Mouse (Mus musculus) embryo, embryonic 10 days (tissue): Measurements from ENCODE around the gene Cdc34.

Source experiments
- DNase-seq: peaks from one replicate; pipeline ENCODE4 v3.0.0-alpha.2; 2015; ENCODE audit warnings: low spot score

Gene Cdc34

DNA sequence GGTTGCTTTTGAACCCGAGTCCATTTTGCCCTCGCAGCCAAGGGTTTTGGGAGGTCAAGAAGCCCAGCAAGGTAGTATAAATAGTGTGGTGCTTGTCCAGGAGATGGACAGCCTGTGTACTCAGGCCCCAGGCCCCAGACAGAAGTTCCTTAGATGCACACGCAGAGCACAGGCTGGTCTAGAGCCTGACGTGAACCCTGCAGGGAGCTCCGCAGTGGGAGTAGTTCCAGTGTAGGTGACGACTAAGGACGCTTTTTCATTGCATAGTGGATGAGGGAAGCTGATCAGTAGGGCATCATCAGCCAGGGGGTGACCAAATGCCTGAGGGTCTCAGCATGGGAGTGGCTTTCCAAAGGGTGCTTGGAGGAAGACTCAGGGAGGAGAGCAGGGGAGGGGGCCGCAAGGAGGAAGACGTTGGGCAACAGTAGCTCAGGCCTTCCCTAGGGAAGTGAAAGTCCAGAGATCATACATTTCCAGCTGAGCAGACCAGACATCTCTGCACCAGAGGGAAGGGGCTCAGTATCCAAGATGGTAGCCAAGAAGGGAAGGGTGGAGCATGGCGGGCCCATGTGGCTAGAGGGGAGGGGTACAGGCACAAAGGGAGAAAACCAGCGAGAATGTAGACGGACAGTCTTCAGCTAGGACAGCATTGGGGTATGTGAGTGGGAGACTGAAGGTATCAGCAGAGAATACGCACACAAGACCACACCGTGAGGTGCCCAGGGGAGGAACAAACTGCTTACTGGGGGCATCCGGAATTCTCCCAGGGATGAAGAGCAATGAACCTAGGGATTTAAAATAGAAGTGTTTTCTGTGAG lies 11.7 kb upstream of the Cdc34 start:
- DNase-seq: no peak

DNA sequence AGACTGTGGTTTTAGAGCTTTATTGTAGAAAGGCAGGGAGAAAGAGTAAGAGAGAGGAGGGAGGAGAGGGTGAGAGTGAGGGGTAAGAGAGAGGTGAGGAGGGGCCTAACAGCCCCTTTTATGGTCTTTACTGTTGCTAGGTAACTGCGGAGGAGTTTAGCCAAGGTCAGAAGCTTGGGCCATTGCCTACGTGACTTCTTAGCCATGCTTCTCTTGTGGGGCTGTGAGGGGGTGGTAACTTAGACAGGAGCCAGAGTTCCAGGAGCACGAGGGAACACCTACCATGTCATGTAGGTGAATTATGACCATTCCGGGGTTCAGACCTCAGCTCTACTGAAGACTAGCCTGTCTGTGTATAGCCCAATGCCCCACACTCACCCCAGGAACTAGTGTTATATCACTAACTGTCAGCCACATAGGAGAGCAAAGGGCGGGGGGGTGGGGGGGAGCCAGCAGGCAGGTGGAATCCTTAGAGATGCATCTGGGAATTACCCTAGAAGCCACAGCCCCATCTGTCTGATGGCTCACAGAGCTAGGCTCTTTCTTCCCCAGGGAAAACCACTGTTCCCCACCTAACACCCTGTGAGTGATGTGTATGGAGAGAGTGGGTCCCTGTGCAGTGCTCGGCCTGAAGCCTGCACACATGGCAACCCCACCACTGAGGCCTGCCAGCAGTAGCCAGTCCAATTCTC lies 10.5 kb upstream of the Cdc34 start:
- DNase-seq: peak; percentile 76

DNA sequence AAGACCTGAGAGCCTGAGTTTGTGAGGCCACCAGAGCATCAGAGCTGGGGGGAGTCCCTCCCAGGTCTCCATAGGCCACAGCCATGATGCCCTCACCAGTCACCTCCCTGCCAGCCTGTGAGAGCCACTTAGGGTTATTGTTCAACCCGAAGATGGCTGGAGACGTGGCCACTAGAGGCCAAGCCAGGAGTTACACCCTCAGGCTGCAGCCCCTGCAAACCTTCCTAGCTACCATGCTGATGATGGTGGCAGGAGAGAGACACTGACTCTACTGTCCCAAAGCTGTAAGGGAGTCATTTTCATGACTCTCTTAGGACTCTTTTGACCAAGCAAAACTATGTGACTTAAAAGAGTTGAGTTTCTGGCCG lies 9.9 kb upstream of the Cdc34 start:
- peak; percentile 53 for DNase-seq

DNA sequence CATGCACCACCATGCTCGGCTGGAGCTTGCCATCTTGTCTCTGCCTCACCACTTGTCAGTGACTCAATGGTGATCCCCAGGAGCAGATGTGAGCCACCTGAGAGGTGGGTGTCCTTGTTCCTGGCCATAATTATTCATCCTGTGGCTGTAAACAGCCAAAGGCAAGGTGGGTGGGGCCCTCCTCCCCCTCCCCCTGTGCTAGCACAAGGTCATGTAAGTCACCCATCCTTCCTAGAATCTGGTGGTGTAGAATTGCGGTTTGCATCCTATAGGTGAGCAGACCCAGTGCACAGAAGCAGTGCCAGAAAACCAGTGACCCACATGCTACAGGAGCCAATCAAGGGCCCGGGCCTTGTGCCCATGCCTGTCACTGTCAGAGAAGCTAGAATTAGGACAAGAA lies 8.9 kb upstream of the Cdc34 start:
- no peak for DNase-seq

DNA sequence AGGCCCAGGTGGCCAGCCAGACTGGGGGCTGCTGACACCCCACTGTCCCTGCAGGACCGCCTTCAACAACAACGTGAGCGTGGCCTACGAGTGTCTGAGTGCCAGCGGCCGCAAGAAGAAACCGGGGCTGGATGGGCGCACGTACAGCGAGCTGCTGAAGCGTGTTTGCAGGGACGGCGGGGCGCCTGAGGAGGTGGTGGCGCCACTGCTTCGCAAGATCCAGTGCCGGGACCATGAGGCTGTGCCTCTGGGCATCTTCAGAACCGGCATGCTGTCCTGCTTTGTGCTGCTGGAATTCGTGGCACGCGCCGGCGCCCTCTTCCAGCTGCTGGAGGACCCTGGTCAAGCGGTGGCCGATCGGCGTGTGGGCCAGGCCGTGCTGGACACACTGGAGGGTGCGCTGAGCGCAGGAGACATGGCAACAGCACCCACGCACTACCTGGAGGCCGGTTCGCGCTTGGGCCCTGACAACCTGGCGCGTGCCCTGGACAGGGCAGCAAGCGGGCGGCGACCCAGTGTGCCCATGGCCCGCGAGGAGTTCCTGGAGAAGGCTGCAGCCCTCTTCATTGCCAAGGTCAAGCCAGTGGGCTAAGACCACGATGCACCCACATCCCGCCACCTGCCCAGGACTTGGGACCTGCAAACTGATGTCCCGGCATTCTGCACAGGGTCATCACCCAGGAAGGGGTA lies 6.5 kb upstream of the Cdc34 start:
- DNase-seq: peak; percentile 32

DNA sequence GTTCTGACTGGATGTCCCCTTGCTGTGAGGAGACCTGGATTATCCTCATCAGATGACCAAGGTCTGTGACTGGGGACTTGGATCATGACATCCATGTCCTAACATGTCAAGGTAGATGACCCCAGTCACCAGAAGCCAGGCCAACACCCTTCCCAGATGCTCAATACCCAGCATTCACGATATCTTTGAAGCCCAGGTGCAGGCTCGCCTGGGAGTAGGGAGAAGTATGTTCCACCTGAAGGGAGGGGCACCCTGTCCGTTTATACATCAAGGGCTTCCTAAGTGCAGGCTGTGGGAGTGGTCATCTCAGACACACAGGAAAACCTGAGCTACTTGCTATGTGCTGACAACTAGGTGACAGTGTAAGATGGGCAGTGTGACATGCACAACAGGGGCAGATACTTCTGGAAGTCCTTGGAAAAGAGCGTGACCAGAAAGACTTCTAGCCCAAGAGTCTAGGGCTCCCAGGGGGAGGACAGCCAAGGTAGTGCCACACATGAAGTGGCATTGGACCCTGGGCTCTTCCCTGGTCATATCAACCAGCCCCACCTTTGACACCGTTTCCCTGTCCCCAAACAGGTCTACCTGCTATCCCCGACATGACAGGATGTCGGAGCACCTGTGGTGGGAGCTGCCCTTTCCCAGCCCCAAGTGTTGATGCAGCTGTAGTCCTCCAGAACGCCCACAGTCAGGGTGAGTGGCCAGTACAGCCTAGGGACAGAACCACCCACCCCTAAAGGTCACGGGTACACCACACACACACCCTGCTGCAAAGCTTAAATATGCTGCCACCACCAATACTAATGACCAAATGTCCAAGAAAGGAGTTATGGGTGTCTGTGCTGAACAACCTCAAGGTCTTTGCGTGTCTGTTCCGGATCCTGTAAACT lies 1.1 kb upstream of the Cdc34 start:
- no peak for DNase-seq

DNA sequence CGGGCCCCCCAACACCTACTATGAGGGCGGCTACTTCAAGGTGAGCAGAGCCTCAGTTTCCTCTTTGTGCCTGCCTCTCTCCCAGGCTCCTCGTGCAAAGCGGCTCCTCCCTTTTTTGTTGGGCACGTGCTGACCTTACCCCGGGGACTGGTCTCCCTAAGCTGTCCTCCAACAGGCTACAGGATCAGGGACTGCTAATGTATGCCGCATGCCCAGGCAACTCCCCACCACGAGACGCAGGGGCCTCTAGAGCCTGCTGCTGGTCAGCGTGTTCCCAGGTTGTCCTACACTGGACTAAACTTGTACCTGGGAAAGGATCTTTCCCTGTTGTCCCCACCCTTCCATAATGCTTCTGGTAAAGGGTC lies 538 bp downstream of the Cdc34 start:
- DNase-seq: peak; percentile 21

DNA sequence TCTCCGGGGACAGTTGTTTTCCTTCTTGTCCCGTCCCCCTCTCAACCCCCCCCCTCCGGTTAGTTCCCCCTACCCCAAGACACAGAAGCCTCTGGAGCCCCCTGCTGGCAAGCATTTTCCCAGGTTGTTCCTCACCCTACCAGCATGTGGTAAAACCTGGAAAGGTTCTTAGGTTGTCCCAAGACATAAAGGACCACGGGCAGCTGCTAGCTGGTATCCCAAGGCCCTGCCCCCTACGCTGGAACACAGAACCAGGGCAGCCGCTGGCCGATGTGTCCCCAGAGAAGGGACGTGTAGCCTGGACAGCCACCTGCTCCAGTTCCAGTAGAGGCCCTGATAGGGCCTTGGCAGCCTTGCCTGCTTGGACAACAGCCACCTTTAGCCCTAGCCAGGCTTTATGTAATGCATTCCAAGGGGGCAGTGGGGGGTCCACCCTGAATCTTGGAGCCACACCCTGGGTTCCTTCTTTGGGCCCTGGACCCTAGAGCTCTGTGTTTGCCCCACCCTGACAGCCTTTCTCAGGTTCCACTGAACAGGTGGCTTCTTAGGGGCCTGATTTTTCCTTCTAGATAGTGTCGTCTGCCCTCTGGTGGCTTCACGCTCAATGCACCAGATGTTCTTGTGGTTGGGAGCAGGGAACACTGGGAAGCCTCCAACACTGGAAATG lies 1.1 kb downstream of the Cdc34 start:
- DNase-seq: peak; percentile 64

DNA sequence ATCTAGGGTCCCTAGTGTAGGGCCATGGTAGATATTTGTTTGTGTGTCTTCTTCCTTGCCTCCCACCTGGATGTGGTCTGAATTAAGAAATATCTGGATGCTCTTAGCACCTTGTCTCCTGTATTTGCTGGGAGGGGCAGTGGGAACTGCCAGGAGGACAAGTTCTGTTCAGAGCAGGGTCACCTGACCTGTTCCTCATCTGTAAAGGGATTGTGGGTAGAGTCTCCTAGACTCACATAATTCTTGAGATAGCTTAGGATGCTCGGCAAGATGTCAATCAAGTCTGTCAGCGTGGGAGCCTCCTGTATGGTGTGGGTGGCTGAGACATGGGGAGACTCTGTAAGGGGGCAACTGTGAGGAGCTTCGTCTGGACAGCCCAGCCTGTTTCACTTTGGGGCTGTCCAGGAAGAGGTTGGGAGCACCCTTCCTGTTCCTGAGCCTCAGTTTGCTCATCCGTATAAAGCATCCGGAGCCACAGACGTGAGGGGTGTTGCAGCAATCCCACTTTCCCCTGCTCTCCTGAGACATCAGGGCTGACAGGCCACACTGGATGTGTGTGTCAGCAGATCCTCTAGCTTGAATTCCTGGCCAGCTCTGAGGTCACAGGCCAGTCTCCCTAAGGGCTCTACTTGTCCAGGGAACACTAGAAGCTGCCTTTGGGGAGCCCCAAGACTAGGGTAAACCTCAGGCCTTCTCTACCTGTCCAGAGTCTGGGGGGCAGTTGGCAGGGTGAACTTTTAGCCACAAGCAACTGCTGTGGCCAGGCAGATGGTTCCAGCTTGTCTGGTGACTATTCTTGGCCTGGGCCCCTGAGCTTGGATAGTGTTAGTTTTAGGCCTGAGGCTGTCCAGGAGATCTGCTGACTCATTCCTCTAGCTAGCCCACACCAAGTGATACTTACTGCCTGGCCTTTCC lies 2.0 kb downstream of the Cdc34 start:
- no peak for DNase-seq

DNA sequence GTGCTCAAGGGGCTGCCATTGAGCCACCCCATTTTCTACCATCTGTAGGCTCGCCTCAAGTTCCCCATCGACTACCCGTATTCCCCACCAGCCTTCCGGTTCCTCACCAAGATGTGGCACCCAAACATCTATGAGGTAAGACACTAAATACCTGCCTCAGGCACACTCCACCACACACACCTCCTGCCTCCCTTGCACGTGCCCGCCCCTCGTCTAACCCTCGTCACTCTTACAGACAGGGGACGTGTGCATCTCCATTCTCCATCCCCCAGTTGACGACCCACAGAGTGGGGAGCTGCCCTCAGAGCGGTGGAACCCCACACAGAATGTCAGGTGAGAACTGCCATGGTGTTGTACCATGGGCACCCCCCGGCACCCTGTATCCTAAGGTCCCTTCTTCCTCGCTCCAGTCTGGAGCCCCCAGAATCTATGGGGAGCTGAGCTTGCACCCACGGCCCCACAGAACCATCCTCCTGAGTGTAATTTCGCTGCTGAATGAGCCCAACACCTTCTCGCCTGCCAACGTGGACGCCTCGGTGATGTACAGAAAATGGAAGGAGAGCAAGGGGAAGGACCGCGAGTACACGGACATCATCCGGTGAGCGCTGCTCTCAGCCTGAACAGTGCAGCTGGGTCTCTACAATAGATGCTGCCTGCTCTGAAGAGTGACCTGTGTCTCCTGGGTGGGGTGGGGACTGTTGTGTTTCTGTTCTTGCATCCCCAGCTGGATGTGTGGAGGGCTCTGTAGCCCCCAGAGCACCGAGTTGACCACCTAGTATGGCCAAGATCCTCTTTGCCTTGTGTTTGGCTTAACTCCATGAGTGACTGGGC lies 3.0 kb downstream of the Cdc34 start:
- no peak for DNase-seq

DNA sequence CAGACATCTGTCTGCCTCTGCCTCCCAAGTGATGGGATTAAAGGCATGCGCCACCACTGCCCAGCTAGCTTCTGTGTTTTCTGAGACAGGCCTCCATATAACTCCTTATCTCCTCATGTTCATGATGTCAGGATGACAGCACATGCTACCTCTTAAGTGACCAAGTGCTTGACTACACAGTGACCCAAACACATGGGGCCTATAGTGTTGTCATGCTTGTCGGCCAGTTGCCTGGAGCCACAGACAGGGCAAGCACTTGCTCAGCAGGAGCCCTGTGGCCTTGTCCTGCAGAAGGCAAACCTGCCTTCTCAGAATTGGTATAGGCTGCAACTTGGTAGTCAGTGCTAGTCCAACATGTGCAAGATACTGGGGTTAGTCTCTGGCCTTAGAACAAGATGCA lies 4.2 kb downstream of the Cdc34 start:
- DNase-seq: no peak

DNA sequence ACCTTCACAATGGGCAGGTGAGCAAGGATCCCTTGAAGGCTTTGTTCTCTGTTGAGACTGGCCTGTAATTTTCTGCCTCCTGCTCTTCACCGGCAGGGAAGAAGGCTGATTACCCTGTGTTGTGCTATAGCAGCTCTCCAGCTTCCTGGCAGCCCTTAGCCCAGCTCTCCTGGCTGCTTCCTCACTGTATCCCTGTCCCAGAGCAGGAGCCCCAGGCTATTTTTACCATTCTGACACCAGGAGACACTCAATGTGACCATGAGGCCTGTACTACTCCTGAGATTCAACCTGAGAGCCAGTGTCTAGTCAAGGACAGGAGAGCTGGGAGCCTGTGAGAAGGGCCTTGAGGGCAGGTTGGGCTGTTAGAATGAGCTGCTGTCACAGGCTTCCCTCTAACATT lies 4.7 kb downstream of the Cdc34 start:
- DNase-seq: no peak

DNA sequence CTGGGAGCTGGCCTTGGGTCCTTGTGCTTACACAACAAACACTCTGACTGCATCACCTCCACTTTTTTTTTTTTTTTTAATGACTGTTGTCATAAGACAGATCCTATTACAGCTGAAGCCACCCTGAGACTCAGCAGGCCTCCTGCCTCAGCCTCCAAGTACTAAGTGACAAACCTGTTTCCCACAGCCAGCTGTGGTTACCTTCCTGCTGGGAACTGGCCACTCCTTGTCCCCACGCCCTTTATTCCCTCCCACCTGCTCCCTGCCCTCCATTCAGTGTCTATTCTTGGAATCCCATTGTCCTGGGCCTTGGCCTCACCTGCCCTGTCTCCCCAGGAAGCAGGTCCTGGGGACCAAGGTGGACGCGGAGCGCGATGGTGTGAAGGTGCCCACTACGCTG lies 5.5 kb downstream of the Cdc34 start:
- no peak for DNase-seq

DNA sequence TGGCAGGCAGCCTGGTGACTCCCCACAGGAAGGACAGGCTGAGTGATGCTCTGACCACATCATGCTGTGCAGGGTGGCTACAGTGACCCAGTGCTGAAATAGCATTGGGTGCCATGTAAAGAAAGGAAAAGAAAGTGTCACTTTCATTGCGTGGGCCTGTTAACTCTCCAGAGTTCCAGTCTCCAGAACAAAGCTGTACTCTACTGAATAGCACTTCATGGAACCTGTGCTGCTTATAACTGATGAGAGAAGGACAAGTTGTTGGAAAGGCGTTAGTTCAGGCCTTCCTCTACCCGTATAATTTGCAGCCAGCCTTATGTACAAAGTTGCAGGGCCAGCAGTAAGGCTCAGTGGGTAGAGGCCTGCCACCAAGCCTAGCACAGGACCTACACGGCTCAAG lies 6.7 kb downstream of the Cdc34 start, which contains the start of gene Gzmm:
Gene Gzmm, plus strand, starts transcription at position 301 of the 400 bp plus-strand sequence.
- no peak for DNase-seq

DNA sequence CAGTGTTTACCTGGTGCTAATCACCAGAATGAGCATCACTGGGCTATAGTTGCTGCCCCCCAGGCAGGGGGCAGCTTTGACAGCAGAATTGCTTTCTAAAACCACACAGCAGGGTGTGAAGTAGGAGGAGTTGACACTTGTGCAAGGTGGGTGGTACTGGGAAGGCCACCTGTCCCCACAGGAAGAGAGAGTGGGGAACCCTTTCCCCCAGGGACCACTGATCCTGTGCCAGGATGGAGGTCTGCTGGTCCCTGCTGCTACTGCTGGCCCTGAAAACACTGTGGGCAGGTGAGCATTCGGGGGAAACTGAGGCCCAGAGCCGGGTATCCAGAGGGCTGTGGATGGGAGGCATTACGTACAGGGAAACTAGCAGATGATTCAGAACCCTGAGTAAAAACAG lies 7.2 kb downstream of the Cdc34 start:
- DNase-seq: no peak

DNA sequence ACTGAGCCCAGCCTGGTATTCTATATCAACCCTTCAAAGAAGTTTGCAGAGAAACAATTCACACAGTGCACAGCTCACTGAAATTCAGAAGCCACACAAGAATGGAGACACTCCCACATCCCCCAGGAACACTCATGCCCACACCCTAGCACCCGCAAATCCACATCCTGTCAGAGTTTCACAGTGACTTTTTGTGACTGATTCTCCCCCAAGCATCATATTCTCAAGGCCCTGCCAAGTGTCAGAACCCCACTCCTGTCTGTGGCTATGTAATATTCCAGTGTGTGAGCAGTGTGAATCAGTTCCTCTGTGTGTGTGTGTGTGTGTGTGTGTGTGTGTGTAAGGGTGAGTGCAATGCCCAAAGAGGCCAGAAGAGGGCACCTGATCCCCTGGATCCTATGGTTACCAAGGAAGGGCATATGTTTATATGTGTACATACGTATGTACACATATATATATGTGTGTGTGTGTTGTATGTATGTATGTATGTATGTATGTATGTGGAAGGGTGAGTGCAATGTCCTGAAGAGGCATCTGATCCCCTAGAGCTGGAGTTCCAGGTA lies 10.1 kb downstream of the Cdc34 start:
- DNase-seq: no peak

DNA sequence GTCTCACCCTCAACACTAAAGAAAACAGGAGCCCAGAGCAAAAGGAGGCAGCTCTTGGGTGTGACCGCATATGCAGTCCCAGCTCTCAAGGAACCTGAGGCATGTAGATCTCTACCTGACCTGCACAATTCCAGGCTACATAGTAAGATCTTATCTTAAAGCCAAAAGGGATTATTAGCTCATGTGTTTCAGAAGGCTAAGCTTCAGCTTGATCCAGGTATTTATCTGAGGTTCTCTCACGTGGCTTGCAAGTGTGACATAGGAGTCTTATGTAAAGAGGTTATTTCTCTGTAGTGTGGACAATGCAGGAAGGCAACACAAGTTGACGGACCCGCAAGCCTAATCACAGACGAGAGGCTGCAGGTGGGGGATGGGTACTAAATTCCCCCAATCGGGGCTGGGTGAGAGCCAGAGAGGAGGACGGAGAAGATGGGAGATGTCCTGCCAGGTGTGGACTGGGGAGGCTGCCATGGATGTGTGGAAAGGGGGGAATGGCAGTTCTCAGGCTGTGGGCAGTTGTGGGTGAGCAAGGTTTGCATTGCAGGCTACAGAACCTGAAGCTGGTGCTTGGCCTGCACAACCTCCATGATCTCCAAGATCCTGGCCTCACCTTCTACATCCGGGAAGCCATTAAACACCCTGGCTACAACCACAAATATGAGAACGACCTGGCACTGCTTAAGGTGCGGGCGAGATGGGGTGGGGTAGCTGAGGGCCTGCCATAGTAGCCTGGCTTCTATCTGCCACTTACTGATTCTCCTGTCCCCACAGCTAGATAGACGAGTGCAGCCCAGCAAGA lies 11.8 kb downstream of the Cdc34 start:
- DNase-seq: no peak

DNA sequence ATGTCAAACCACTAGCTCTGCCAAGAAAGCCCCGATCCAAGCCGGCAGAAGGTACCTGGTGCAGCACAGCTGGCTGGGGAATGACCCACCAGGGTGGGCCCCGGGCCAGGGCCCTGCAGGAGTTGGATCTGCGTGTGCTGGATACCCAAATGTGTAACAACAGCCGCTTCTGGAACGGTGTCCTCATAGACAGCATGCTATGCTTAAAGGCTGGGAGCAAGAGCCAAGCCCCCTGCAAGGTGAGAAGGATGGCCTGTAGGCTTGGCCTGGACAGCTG lies 12.3 kb downstream of the Cdc34 start:
- DNase-seq: no peak
